Mouse (Mus musculus) forebrain, embryonic 13.5 days (tissue): ENCODE results near the gene Zfp451. TPM values are rescaled to one million over a fixed set of nuclear protein-coding genes. Genes with fewer than 3 reads are reported as not detected.
"Not testable (repeated sequence)": the region's sequence is repeated elsewhere in the genome, so short reads cannot be mapped to it uniquely, and the experiment has no call there.

Source experiments
- ATAC-seq: fragments of 200-750 bp; cut with Nextera tagmentation; 2 replicates; pipeline ENCODE4 v1.8.0; 2017
- H3K27ac ChIP-seq: fragments of 300-500 bp; sonication (generic); 2 replicates; pipeline ENCODE4 v1.5.1; 2015; ENCODE audit warnings: inconsistent platforms, mild to moderate bottlenecking, moderate library complexity
- H3K27me3 ChIP-seq: fragments of 300-500 bp; sonication (generic); 2 replicates; pipeline ENCODE4 v1.6.1; 2015; ENCODE audit warnings: mild to moderate bottlenecking, inconsistent platforms
- H3K36me3 ChIP-seq: fragments of 300-500 bp; sonication (generic); 2 replicates; pipeline ENCODE4 v1.6.1; 2015; ENCODE audit warnings: mild to moderate bottlenecking, inconsistent platforms; ENCODE audit not compliant: poor library complexity, severe bottlenecking
- H3K4me1 ChIP-seq: fragments of 300-500 bp; sonication (generic); 2 replicates; pipeline ENCODE4 v1.6.1; 2015; ENCODE audit warnings: inconsistent platforms
- H3K4me2 ChIP-seq: fragments of 300-500 bp; sonication (generic); 2 replicates; pipeline ENCODE4 v1.6.1; 2015; ENCODE audit warnings: inconsistent platforms, mild to moderate bottlenecking, moderate library complexity
- H3K4me3 ChIP-seq: fragments of 300-500 bp; sonication (generic); 2 replicates; pipeline ENCODE4 v1.5.1; 2015; ENCODE audit warnings: mild to moderate bottlenecking, inconsistent platforms
- H3K9ac ChIP-seq: fragments of 300-500 bp; sonication (generic); 2 replicates; pipeline ENCODE4 v1.6.1; 2015; ENCODE audit warnings: mild to moderate bottlenecking, inconsistent platforms
- H3K9me3 ChIP-seq: fragments of 300-500 bp; sonication (generic); replicated peaks from 2 replicates; pipeline ENCODE4 v1.6.1; 2016; ENCODE audit warnings: inconsistent platforms
- WGBS: fragments of 180-500 bp; shearing (Covaris S2); methylation state at CpG from one replicate; pipeline ENCODE4 v1.1.7; 2015; 5-methylcytosine and 5-hydroxymethylcytosine counted together
- polyA plus RNA-seq: library from polyadenylated mRNA; unstranded; fragments of >200 nt; fragmentation: Nextera tagmentation; extraction: Ambion mirVana; gene quantifications from 2 replicates; pipeline ENCODE4 v1.2.1, GENCODE M21; 2015

Gene Zfp451
- polyA plus RNA-seq, 1 experiment from 2014 or later = 37.2 TPM

DNA sequence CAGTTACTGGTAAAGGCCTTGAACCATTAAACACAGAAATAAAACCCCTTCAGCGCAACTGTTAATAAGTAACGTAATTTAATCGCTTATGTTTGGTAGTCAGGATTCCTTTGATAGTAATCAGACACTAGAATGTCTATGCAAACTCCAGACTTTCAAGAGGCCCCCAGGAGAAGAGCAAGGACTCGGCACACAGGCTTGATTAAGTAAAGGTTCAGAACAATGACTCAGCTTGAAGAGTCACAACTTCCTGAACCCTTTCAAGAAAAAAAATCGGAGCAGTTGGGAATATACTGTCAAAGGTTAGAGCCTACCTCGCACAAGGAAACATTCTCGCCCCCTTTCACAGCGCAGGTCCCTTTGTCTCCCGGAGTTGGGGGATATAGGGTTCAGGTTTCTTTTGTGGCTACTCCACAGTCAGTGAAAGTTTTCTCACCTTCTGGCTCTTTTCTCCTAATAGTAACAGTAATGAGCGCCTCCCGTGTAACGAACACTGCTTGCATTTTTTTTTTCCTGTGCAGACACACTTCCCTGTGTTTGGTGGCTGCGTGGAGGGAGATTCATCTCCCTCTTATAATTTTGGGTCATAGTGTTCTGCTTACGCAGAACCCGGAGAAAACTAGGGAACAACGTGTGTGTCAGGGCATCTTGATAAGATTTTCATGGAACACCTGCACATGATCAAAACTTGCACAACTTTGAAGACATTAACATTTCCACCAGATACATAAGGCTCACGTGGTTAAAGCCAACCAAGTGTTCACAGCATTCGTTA lies 58.0 kb downstream of the Zfp451 start:
- Histone ChIP-seq H3K27me3 (no peaks in the 10 kb centered on the region), H3K9me3 (no peaks in the 10 kb centered on the region), H3K27ac (no peak overlapping the region; the same call in 1 of the 2 replicates), H3K36me3 (peaks cover 10% of the 10 kb centered on the region), H3K9ac (peak overlapping the region; percentile 85; the same call in 1 of the 2 replicates), H3K4me1 (peaks cover 25% of the 10 kb centered on the region), H3K4me3 (peak overlapping the region; percentile 72), H3K4me2 (peak overlapping the region; percentile 98)
- no peak for ATAC-seq
- WGBS = 27% methylated on average over 18 of the region's 18 CpGs

DNA sequence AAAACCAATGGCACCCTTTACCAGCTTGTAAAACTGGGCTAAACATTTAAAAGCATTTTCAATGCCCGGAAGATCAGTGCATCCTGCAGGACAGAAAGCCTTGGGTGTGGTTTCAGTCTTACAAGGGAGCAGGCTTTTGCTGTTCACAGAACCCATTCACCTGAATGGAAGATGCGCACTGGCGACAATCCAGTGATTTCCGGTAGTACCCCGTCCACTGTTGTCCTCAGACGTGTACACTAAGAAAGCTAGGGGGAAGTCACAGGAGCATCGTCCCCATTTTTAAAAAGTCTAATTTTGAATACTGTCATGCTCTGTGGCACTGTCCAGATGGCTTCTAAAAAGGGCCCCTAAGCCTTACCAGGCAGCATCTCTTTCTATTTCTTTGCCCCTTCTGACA lies 58.6 kb downstream of the Zfp451 start:
- Histone ChIP-seq H3K36me3 (peaks cover 7% of the 10 kb centered on the region), H3K9me3 (no peaks in the 10 kb centered on the region), H3K4me1 (peaks cover 30% of the 10 kb centered on the region), H3K4me2 (peak overlapping the region; percentile 98; the same call in 1 of the 2 replicates), H3K9ac (no peak overlapping the region), H3K4me3 (no peak overlapping the region), H3K27me3 (no peaks in the 10 kb centered on the region), H3K27ac (no peak overlapping the region)
- ATAC-seq = no peak
- WGBS = 82% methylated on average over 7 of the region's 7 CpGs

DNA sequence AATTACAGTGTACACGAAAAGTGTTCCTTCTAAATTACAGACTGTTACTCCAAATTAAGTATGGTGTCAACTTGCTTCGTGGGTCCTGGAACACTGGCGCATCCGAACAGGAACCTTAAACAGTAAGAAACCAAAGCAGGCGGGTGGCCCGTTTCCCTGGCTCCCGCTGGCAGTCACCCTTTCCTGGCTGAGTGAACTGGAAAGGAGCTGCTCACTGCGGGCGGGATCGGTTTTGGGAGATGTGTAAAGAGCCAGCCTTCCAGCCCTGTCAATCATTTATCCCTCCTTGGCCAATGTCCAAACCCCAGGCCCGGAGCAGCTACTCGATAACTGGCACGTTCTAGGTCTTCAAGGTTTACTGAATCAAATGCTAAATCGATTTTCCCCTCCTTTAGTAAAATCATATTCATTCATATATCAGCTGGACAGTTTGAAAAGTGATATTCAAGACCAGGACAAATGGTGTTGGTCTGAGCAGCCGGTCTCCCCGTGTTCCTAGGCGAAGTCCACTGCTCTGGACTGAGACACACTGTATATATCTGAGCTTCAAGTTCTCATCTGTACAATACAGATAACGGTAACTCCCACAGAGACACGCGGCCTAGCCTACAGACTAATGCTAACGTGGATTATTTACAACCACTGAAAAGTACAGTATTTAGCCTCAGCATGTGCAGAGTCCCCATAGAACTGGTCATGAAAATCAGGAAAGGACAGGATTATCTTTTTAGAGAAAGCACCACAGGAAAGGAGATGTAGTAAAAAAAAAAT lies 59.2 kb downstream of the Zfp451 start:
- no peaks in the 10 kb centered on the region for H3K9me3 ChIP-seq
- peaks cover under 1% of the 10 kb centered on the region for H3K36me3 ChIP-seq
- H3K4me1 ChIP-seq = peaks cover 30% of the 10 kb centered on the region
- ATAC-seq = no peak
- 74% methylated on average over 21 of the region's 21 CpGs for WGBS
- H3K27me3 ChIP-seq = no peaks in the 10 kb centered on the region
- no peak overlapping the region for H3K9ac ChIP-seq
- H3K4me3 ChIP-seq = no peak overlapping the region
- no peak overlapping the region for H3K27ac ChIP-seq
- H3K4me2 ChIP-seq = no peak overlapping the region

DNA sequence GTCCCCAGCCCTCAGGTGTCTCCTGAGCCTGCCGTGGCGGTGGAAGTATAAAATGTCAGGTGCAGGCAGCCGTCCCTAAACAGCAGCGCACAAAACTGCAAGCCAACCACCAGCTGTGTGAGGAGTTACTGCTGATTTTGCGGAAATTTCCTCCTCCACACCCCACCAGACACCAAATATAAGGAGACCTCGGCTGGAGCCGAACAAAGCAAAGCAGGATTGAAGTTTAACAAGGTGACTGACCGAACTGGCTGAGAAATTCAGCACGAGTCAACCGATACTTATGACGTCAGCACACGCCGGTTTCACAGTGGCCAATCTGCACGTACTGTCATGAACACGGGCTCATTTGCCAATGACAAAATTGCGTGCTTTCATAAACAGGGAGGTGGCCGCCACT lies 60.3 kb downstream of the Zfp451 start:
- Histone ChIP-seq H3K9ac (no peak overlapping the region), H3K4me2 (no peak overlapping the region), H3K4me1 (peaks cover 30% of the 10 kb centered on the region), H3K27me3 (no peaks in the 10 kb centered on the region), H3K27ac (no peak overlapping the region), H3K4me3 (no peak overlapping the region), H3K9me3 (no peaks in the 10 kb centered on the region), H3K36me3 (no peaks in the 10 kb centered on the region)
- 92% methylated on average over 17 of the region's 17 CpGs for WGBS
- ATAC-seq = no peak

DNA sequence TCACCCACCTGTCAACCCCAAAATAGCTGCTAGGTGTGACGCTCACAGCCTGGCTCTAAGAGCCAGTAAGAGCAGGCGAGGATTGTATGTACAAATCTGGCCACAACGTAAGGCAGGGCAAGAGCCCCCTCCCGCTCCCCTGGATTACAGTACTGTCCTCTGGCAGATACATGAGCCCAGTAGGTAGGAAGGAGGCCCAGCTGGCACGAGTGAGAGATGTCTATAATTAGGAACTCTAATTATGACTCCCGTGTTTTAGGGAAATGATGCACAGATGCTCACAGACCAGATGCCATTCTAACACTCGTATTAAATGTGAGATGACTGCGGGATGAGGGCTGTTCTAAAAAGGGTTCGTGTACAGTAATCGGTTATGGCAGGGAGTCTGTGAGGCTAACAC lies 63.1 kb downstream of the Zfp451 start:
- Histone ChIP-seq H3K9ac (no peak overlapping the region), H3K9me3 (no peaks in the 10 kb centered on the region), H3K36me3 (peaks cover 8% of the 10 kb centered on the region; the same call in 1 of the 2 replicates), H3K27ac (no peak overlapping the region; the same call in 1 of the 2 replicates), H3K27me3 (no peaks in the 10 kb centered on the region), H3K4me3 (no peak overlapping the region), H3K4me2 (no peak overlapping the region), H3K4me1 (peaks cover 14% of the 10 kb centered on the region)
- 69% methylated on average over 10 of the region's 10 CpGs for WGBS
- ATAC-seq = peak; percentile 80

DNA sequence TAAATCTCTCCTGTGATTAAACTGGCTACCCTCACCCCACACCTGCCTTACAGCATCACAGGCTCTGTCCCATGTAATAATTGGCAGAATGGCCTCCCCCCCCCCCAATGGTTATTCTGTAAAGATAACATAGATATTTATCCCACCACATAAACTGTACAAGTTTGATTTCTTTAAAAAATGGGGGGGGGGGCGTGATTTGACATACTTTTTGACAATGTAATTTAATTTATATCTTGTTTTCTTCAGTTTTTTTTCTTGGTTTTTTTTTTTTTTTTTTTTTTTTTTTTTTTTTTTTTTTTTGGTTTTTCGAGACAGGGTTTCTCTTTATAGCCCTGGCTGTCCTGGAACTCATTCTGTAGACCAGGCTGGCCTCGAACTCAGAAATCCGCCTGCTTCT lies 64.7 kb downstream of the Zfp451 start:
- not testable (repeated sequence) for H3K9me3 ChIP-seq, ATAC-seq, H3K9ac ChIP-seq, H3K27me3 ChIP-seq, H3K4me2 ChIP-seq, H3K27ac ChIP-seq, H3K4me1 ChIP-seq, H3K4me3 ChIP-seq
- H3K36me3 ChIP-seq = peaks cover 14% of the 10 kb centered on the region; the same call in 1 of the 2 replicates
- 90% methylated on average over 3 of the region's 4 CpGs for WGBS

DNA sequence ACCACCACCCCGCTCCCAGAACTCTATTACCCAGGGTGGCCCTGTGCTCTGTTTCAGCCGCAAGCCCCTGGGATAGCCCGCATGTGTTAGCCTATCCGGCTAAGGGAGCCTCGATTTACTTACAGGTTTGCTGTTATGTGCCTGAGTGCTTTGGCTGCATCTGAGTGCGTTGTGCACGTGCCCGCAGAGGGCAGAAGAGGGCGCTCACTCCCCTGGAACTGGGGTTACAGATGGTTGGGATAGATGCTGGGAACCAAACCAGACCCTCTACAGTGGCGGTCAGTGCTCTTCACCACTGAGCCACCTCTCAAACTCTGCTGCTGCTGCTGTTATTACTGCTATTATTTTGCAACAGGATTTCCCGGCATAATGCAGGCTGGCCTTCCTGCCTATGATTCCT lies 65.3 kb downstream of the Zfp451 start:
- 0 out of 2 replicates have a peak, but pooled peaks cover 5% of the 10 kb centered on the region for H3K4me1 ChIP-seq
- ATAC-seq = no peak
- no peaks in the 10 kb centered on the region for H3K9me3 ChIP-seq
- H3K9ac ChIP-seq = no peak overlapping the region
- no peak overlapping the region for H3K4me3 ChIP-seq
- WGBS = 97% methylated on average over 11 of the region's 11 CpGs
- peaks cover 14% of the 10 kb centered on the region; the same call in 1 of the 2 replicates for H3K36me3 ChIP-seq
- H3K4me2 ChIP-seq = no peak overlapping the region
- H3K27me3 ChIP-seq = no peaks in the 10 kb centered on the region
- no peak overlapping the region for H3K27ac ChIP-seq

DNA sequence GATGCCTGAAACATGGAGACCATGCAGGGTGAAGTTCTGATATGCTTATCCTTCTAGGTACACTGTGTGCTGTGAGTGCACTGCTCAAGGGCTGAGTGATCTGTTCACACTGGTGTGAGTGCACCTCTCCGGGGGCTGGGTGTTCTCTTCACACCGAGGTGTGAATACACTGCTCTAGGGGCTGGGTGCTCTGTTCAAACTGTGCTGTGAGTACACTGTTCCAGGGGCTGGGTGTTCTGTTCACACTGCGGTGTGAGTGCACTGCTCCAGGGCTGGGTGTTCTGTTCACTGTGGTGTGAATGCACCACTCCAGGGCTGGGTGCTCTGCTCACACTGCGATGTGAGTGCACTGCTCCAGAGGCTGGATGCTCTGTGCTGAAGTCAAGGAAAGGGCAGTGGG lies 68.5 kb downstream of the Zfp451 start:
- no peak overlapping the region for H3K9ac ChIP-seq
- no peaks in the 10 kb centered on the region for H3K27me3 ChIP-seq
- ATAC-seq = no peak
- no peak overlapping the region for H3K27ac ChIP-seq
- WGBS = 95% methylated on average over 4 of the region's 4 CpGs
- no peak overlapping the region for H3K4me2 ChIP-seq
- no peaks in the 10 kb centered on the region for H3K9me3 ChIP-seq
- peaks cover 24% of the 10 kb centered on the region; the same call in 1 of the 2 replicates for H3K36me3 ChIP-seq
- H3K4me3 ChIP-seq = no peak overlapping the region
- no peaks in the 10 kb centered on the region for H3K4me1 ChIP-seq

DNA sequence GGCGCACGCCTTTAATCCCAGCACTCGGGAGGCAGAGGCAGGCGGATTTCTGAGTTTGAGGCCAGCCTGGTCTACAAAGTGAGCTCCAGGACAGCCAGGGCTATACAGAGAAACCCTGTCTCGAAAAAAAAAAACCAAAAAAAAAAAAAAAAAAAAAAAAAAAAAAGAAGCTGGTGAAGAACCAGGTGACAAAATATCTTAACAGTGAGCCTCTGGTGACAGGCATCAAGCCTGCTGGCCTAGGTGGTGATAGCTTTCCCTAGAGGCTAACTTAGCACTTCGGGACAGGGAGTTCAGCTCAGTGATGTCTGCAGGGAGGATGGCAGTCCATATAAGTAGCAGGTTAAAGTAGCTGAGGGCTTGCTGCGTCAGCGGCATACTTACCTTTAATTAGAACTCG lies 69.6 kb downstream of the Zfp451 start:
- ATAC-seq = not testable (repeated sequence)

DNA sequence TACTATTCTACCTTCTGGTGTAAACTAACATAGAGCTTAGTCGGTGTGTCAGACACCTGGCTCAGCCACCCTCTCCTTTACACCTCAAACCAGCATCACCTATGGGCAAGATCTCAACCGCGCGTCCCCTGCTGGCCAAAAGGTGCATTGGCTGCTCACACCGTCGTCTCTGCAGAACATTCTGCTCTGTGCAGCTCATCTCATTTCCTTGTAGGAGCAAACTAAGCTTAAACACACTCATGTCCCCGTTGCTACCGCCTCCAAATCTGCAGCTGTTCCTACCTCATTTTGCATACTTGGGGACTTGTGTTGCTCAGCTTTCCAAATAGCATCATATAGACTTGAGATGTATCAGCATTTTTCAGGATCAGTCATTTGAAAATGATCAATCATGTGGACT lies 71.5 kb downstream of the Zfp451 start:
- 16% methylated on average over 8 of the region's 8 CpGs for WGBS
- H3K27ac ChIP-seq = no peak overlapping the region
- no peak overlapping the region for H3K4me2 ChIP-seq
- H3K9me3 ChIP-seq = no peaks in the 10 kb centered on the region
- peaks cover 48% of the 10 kb centered on the region for H3K36me3 ChIP-seq
- no peaks in the 10 kb centered on the region for H3K27me3 ChIP-seq
- H3K9ac ChIP-seq = no peak overlapping the region
- H3K4me1 ChIP-seq = no peaks in the 10 kb centered on the region
- ATAC-seq = 0 out of 2 replicates have a peak, but pooled peaks have one; percentile 25
- H3K4me3 ChIP-seq = no peak overlapping the region

More for the DNA sequence above, 69.6 kb downstream of the Zfp451 start:
- not testable (repeated sequence) for H3K4me2 ChIP-seq, H3K9ac ChIP-seq, H3K9me3 ChIP-seq, H3K4me3 ChIP-seq, H3K4me1 ChIP-seq, H3K27me3 ChIP-seq, H3K27ac ChIP-seq
- 96% methylated on average over 9 of the region's 9 CpGs for WGBS
- H3K36me3 ChIP-seq = peaks cover 32% of the 10 kb centered on the region; the same call in 1 of the 2 replicates

DNA sequence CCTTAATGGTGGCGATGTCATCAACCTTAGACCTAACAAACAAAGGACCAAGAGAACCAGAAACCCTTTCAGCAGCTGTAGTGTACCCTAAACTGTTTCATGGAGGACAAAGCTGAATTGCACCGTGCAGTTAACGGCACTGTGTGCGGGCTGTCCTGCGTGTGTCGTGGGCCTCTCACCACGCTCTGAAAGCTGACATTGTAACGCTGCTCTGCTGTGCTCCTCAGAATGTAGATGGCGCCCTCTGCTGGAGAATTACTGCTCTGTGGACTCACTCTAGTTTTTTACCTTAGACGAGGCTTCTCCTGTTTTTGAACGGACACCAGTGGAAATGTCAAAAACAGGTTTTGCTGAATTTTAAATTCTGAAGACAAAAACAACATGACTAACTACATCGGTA lies 75.1 kb downstream of the Zfp451 start:
- no peaks in the 10 kb centered on the region for H3K27me3 ChIP-seq
- H3K36me3 ChIP-seq = peaks cover 69% of the 10 kb centered on the region
- peak; percentile 89 for ATAC-seq
- H3K4me2 ChIP-seq = no peak overlapping the region
- no peak overlapping the region for H3K4me3 ChIP-seq
- 26% methylated on average over 12 of the region's 12 CpGs for WGBS
- H3K9ac ChIP-seq = no peak overlapping the region
- no peak overlapping the region for H3K27ac ChIP-seq
- H3K4me1 ChIP-seq = no peaks in the 10 kb centered on the region
- no peaks in the 10 kb centered on the region for H3K9me3 ChIP-seq

DNA sequence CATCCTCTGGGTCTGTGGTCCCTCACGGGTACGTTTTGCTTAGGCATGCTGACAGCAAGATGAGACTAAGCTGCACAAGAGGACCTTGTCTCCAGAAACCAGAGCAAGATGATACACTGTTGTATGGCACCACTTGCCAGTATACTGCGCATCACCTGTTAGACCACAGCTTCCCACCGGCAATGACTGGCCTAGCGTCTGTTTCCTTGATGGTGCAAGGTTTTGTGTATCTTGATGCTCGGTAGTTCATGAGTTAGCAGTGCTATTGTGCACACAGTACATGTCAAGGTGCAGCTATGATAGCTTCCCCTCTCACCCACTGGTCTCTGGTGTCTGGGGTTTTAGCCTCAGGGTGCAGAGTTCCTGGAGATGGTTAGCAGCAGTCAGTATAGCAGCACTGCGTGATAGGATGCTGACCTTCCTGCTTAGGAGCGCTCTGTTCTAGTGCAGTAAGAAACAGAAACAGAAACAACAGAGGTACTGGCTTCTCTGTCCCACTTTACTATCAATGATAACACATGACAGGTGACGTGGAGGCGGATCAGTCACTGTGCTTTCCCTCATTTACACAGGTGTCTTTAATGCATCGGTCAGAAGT lies 75.6 kb downstream of the Zfp451 start:
- Histone ChIP-seq H3K9me3 (no peaks in the 10 kb centered on the region), H3K27ac (no peak overlapping the region), H3K36me3 (peaks cover 74% of the 10 kb centered on the region), H3K9ac (no peak overlapping the region), H3K4me1 (no peaks in the 10 kb centered on the region), H3K27me3 (no peaks in the 10 kb centered on the region), H3K4me3 (no peak overlapping the region), H3K4me2 (no peak overlapping the region)
- WGBS = 89% methylated on average over 11 of the region's 11 CpGs
- ATAC-seq = peak; percentile 37; the same call in 1 of the 2 replicates
